Mouse (Mus musculus): ENCODE data around the gene Egln2.

- TF ChIP-seq POLR2A (IDR thresholded peaks at IDR 0.05; ENCODE audit: low read depth, low read length) (no peak), CTCF (IDR thresholded peaks at IDR 0.05; ENCODE audit: borderline replicate concordance, insufficient read depth, low read length) (no peak)
These were observed 2.3 kb downstream of the Egln2 start for GRCm38 (mm10) chr7:27164112-27164947.

Data from embryonic fibroblast, embryonic 13.5 days (primary cell).